Mouse (Mus musculus) C2C12 (cell line): ENCODE measurements around the gene Kif13a.

Source experiments
- CTCF ChIP-seq: IDR thresholded peaks from one replicate; pipeline ENCODE4 v1.5.1; 2011; ENCODE audit not compliant: control insufficient read depth, insufficient read depth, insufficient read length
- FOSL1 ChIP-seq: IDR thresholded peaks from one replicate; pipeline ENCODE4 v1.8.0; 2011; ENCODE audit warnings: mild to moderate bottlenecking, low read length; ENCODE audit not compliant: poor library complexity, insufficient read depth, severe bottlenecking
- MAX ChIP-seq: IDR thresholded peaks from one replicate; pipeline ENCODE4 v1.6.1; 2011; ENCODE audit warnings: mild to moderate bottlenecking, control low read depth
- MYOD1 ChIP-seq: IDR thresholded peaks from one replicate; pipeline ENCODE4 v1.6.1; 2011; ENCODE audit warnings: low read depth; ENCODE audit not compliant: control insufficient read depth, insufficient read length
- MYOG ChIP-seq: IDR thresholded peaks from one replicate; pipeline ENCODE4 v1.6.1; 2011; ENCODE audit not compliant: control insufficient read depth, insufficient read length; ENCODE audit errors: extremely low read depth
- USF1 ChIP-seq: IDR thresholded peaks from one replicate; pipeline ENCODE4 v1.6.1; 2011; ENCODE audit warnings: low read depth, mild to moderate bottlenecking, control low read depth, moderate library complexity

DNA sequence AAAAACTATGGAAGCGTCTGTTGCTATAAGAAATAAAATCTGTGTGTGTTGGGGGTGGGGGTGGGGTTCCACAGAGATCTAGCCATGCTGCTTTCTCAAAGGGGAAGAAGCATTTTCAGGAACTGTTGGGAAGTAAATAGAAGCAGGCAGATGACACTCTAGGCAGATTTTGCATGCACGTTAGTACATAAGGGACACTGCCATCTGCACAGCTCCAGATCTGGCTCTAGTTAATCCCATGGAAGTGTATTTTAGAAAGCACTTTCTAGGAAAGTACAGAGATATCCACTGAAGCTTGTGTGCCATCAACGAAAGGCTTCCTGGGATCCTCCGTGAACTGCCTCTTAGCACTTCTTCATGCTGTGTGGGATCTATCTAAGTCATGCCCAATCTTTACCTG lies 22.6 kb downstream of the Kif13a start:
- TF ChIP-seq CTCF = no peak
- TF ChIP-seq MAX = no peak
- no peak for TF ChIP-seq MYOD1
- no peak for TF ChIP-seq USF1
- TF ChIP-seq MYOG = no peak
- TF ChIP-seq FOSL1 = no peak
